Mouse (Mus musculus): ENCODE measurements around the gene Mrps25.

The Mrps25 gene

DNA sequence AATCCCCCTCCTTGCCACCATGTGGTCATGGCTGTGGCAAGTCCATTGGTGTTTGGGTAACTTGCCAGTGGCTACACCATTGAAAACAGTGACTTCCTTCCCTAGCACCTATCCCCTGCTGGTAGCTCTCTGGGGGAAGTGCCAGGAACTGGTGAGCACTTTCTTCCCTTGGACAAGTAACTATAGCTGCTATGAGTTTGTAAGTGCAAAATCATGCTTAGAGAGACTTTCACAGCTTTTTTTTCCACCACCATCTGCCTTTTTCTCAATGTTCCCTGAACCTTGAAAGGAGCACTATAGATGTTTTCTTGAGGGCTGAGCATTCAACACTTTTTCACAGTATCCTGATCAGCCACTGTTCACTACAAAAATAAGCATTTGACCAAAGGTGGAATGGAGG is 59.3 kb downstream of the Mrps25 start:
- no peak for DNase-seq
